Mouse (Mus musculus) intestine, embryonic 16.5 days (tissue): ENCODE data around the gene Mbd4. TPM values are rescaled to one million over a fixed set of nuclear protein-coding genes. Genes with fewer than 3 reads are reported as not detected.

Experiments
- polyA plus RNA-seq: library from polyadenylated mRNA; unstranded; fragments of >200 nt; fragmentation: Nextera tagmentation; extraction: Ambion mirVana; gene quantifications from 2 replicates; pipeline ENCODE4 v1.2.1, GENCODE M21; 2015

Mbd4 gene
- polyA plus RNA-seq, 1 experiment from 2014 or later: 12.2 TPM

Other genes with a start within 250 kb of the Mbd4 start
- gene Raf1, start 176.7 kb downstream of the Mbd4 start, polyA plus RNA-seq: 71.4 and 75.4 TPM in 2 replicates
- 0.70 and 1.5 TPM in 2 replicates for gene Tmem40, start 91.0 kb downstream of the Mbd4 start, polyA plus RNA-seq
- gene Cand2, start 78.8 kb downstream of the Mbd4 start, polyA plus RNA-seq: 12.6 and 13.3 TPM in 2 replicates
- gene Rpl32, start 44.6 kb downstream of the Mbd4 start, polyA plus RNA-seq: 1,840 and 1,978 TPM in 2 replicates
- 0.36 and 0.44 TPM in 2 replicates for gene Efcab12, start 15.0 kb downstream of the Mbd4 start, polyA plus RNA-seq
- gene Ift122, start 99 bp upstream of the Mbd4 start, polyA plus RNA-seq: 13.0 and 13.1 TPM in 2 replicates
- 0.31 TPM in 1 of 2 replicates, not detected in the other for gene Rho, start 78.4 kb upstream of the Mbd4 start, polyA plus RNA-seq
- not detected in 2 replicates for gene H1foo, start 91.6 kb upstream of the Mbd4 start, polyA plus RNA-seq
- gene Plxnd1, start 141.6 kb upstream of the Mbd4 start, polyA plus RNA-seq: 18.7 and 19.3 TPM in 2 replicates